Mouse (Mus musculus) embryonic facial prominence, embryonic 10.5 days (tissue): ENCODE measurements at regions not wholly inside any gene's neighbourhood (a gene's known extent, or its start where the extent isn't known, plus 50 kb on each side); places are given as distances from the start of the nearest gene placed in this dataset.

Source experiments
- DNase-seq: peaks from one replicate; pipeline ENCODE4 v3.0.0-alpha.2; 2017; ENCODE audit warnings: low spot score
- H3K27ac ChIP-seq: fragments of 300-500 bp; sonication (generic); replicated peaks from 2 replicates; pipeline ENCODE4 v1.5.1; 2016; ENCODE audit warnings: mild to moderate bottlenecking
- H3K27me3 ChIP-seq: fragments of 300-500 bp; sonication (generic); replicated peaks from 2 replicates; pipeline ENCODE4 v1.6.1; 2016; ENCODE audit warnings: low read depth, mild to moderate bottlenecking; ENCODE audit not compliant: poor library complexity, severe bottlenecking
- H3K36me3 ChIP-seq: fragments of 300-500 bp; sonication (generic); replicated peaks from 2 replicates; pipeline ENCODE4 v1.6.1; 2016; ENCODE audit warnings: mild to moderate bottlenecking, moderate library complexity
- H3K4me1 ChIP-seq: fragments of 300-500 bp; sonication (generic); 2 replicates; pipeline ENCODE4 v1.6.1; 2016
- H3K4me3 ChIP-seq: fragments of 300-500 bp; sonication (generic); 2 replicates; pipeline ENCODE4 v1.5.1; 2016; ENCODE audit warnings: mild to moderate bottlenecking, moderate library complexity
- H3K9me3 ChIP-seq: fragments of 300-500 bp; sonication (generic); 2 replicates; pipeline ENCODE4 v1.6.1; 2016; ENCODE audit warnings: mild to moderate bottlenecking
- WGBS: fragments of 180-500 bp; shearing (Covaris S2); methylation state at CpG from one replicate; pipeline ENCODE4 v1.1.7; 2016; 5-methylcytosine and 5-hydroxymethylcytosine counted together

DNA sequence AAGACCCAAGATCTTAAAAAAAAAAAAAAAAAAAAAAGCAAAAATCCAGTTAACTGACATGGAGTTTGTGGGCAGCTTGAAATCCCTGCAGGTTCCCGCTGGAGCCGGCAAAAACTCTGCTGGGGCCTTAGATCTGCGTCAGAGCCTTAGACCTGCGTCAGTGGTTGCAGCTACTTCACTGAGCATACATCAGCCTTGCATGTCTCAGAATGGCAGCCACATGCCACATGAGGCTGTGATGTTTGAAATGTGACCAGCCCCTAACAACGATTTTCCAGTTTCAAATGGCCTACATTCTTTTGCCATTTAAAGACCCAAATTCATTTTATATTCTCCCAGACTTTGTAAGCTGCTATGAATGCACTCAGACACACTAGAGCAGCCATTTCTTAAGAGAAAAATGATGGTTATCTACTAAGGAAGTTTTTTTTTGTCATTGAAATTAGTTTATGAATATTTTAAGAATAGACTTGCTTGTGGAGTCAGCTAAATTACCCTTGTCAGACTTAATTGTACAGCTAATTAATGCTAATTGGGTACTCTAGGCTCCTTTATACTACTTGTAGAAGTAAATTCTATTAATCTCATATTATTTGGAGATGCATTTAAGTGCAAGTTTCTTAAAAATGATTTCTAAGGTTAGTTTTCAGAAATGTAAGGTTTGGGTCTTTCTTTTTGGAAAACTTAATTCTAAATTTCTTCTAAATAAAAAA, 70.8 kb downstream of the Toporsl start:
- Histone ChIP-seq H3K27ac (no peak overlapping the region), H3K4me3 (no peak overlapping the region), H3K9me3 (no peaks in the 10 kb centered on the region), H3K4me1 (no peaks in the 10 kb centered on the region), H3K27me3 (no peaks in the 10 kb centered on the region), H3K36me3 (no peaks in the 10 kb centered on the region)
- WGBS = 82% methylated on average over 5 of the region's 5 CpGs
- no peak for DNase-seq

- Histone ChIP-seq H3K4me1 (no peaks in the 10 kb centered on the region), H3K27me3 (no peaks in the 10 kb centered on the region), H3K4me3 (no peak overlapping the region), H3K9me3 (no peaks in the 10 kb centered on the region), H3K36me3 (no peaks in the 10 kb centered on the region), H3K27ac (no peak overlapping the region)
- no peak for DNase-seq
- 76% methylated on average over 2 of the region's 2 CpGs for WGBS
Measured at GRCm38 (mm10) chr4:52709563-52709962, 104.8 kb upstream of the Olfr275 start.

DNA sequence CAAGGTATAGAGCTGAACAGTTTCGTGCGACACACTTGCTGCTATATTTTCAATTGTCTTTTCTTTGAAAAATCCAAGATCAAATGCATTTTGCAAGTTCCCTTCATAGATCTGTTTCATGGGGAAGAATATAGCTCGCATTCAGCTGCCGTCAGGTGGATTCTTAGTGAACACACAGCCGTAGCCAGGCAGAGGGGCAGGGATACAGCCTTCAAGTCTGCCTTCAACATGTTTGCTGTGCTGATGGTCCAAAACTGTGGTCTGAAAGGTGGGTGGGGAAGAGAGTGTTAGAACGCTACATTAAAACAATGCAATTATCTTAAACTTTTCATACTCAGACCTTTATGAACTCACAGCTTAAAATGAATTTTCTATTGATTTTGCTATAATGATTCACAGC, 88.2 kb upstream of the Olfr275 start:
- Histone ChIP-seq H3K27ac (no peak overlapping the region), H3K27me3 (no peaks in the 10 kb centered on the region), H3K36me3 (no peaks in the 10 kb centered on the region), H3K9me3 (no peaks in the 10 kb centered on the region), H3K4me3 (no peak overlapping the region), H3K4me1 (no peaks in the 10 kb centered on the region)
- no peak for DNase-seq
- WGBS = 75% methylated on average over 6 of the region's 6 CpGs

- Histone ChIP-seq H3K9me3 (no peaks in the 10 kb centered on the region), H3K27me3 (no peaks in the 10 kb centered on the region), H3K4me1 (no peaks in the 10 kb centered on the region), H3K36me3 (no peaks in the 10 kb centered on the region), H3K27ac (no peak overlapping the region), H3K4me3 (no peak overlapping the region)
- peak; percentile 65 for DNase-seq
- 35% methylated on average over 14 of the region's 14 CpGs for WGBS
Measured at GRCm38 (mm10) chr4:52726625-52727297, 87.6 kb upstream of the Olfr275 start.

DNA sequence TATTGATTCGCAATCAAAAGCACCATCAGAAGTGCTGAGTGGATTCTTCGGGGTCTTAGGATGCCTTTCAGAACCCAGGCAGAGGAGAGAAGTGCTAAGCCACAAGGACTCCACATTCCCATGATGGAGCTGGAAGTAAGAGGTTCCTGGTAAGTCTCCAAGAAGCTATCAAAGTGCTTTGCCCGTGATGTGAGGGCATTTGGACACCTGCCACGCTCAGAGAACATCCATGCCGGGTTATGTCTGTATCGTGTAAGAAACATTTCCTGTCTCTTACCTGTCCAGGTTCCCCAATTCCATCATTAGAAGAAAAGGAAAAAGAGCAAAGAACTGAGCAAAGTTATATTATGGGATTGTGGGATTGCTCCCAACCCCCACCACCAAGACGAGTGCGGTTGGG, 81.3 kb upstream of the Olfr275 start:
- Histone ChIP-seq H3K9me3 (no peaks in the 10 kb centered on the region), H3K4me3 (no peak overlapping the region), H3K27ac (no peak overlapping the region), H3K27me3 (no peaks in the 10 kb centered on the region), H3K4me1 (no peaks in the 10 kb centered on the region), H3K36me3 (no peaks in the 10 kb centered on the region)
- DNase-seq = no peak
- 93% methylated on average over 8 of the region's 8 CpGs for WGBS

GRCm38 (mm10) chr4:52739543-52740474, 74.6 kb upstream of the Olfr275 start:
- no peak overlapping the region for H3K27ac ChIP-seq
- no peaks in the 10 kb centered on the region for H3K36me3 ChIP-seq
- DNase-seq = no peak
- no peak overlapping the region for H3K4me3 ChIP-seq
- 0 out of 2 replicates have a peak, but pooled peaks cover 3% of the 10 kb centered on the region for H3K4me1 ChIP-seq
- 74% methylated on average over 9 of the region's 9 CpGs for WGBS
- H3K27me3 ChIP-seq = no peaks in the 10 kb centered on the region
- H3K9me3 ChIP-seq = no peaks in the 10 kb centered on the region

- Histone ChIP-seq H3K4me1 (no peaks in the 10 kb centered on the region), H3K36me3 (no peaks in the 10 kb centered on the region), H3K27ac (no peak overlapping the region), H3K4me3 (no peak overlapping the region), H3K27me3 (no peaks in the 10 kb centered on the region), H3K9me3 (no peaks in the 10 kb centered on the region)
- DNase-seq = no peak
- WGBS = 74% methylated on average over 8 of the region's 8 CpGs
Measured at GRCm38 (mm10) chr4:52752838-52753509, 61.4 kb upstream of the Olfr275 start.
